Mouse (Mus musculus): ENCODE measurements around the gene Ttyh2. TPM values are rescaled to one million over a fixed set of nuclear protein-coding genes. Genes with fewer than 3 reads are reported as not detected.
"Not testable (repeated sequence)": the region's sequence is repeated elsewhere in the genome, so short reads cannot be mapped to it uniquely, and the experiment has no call there.

Gene Ttyh2
- total RNA-seq, 2 experiments from 2014 or later = 27.4 to 27.7 TPM

- DNase-seq = peak; percentile 69
Observed at GRCm38 (mm10) chr11:114662746-114663362, 12.4 kb upstream of the Ttyh2 start.

- no peak for DNase-seq
Observed at GRCm38 (mm10) chr11:114664164-114664563, 11.1 kb upstream of the Ttyh2 start.

- no peak for DNase-seq
Observed at GRCm38 (mm10) chr11:114665463-114665862, 9.8 kb upstream of the Ttyh2 start.

- DNase-seq = no peak
Observed at GRCm38 (mm10) chr11:114666786-114667185, 8.4 kb upstream of the Ttyh2 start.

GRCm38 (mm10) chr11:114667236-114667931 lies 7.8 kb upstream of the Ttyh2 start:
- no peak for DNase-seq

- peak; percentile 52 for DNase-seq
Observed at GRCm38 (mm10) chr11:114667932-114668285, 7.3 kb upstream of the Ttyh2 start.

- DNase-seq = peak; percentile 96
Observed at GRCm38 (mm10) chr11:114668301-114668710, 6.9 kb upstream of the Ttyh2 start, which contains the start of gene Rpl38. Gene Rpl38 (plus strand): TSS chr11:114668524.

- DNase-seq = peak; percentile 87
Observed at GRCm38 (mm10) chr11:114668741-114669623, 6.2 kb upstream of the Ttyh2 start.

- peak; percentile 20 for DNase-seq
Observed at GRCm38 (mm10) chr11:114669651-114670168, 5.5 kb upstream of the Ttyh2 start.

- no peak for DNase-seq
Observed at GRCm38 (mm10) chr11:114671147-114671546, 4.1 kb upstream of the Ttyh2 start.

- peak; percentile 62 for DNase-seq
Observed at GRCm38 (mm10) chr11:114672794-114673718, 2.2 kb upstream of the Ttyh2 start.

- DNase-seq = no peak
Observed at GRCm38 (mm10) chr11:114673719-114674050, 1.5 kb upstream of the Ttyh2 start.

- no peak for DNase-seq
Observed at GRCm38 (mm10) chr11:114674180-114674579, 1.1 kb upstream of the Ttyh2 start.

- not testable (repeated sequence) for DNase-seq
Observed at GRCm38 (mm10) chr11:114674796-114675195, 435 bp upstream of the Ttyh2 start.

- DNase-seq = peak; percentile 45
Observed at GRCm38 (mm10) chr11:114675826-114676401, 683 bp downstream of the Ttyh2 start.

- no peak for DNase-seq
Observed at GRCm38 (mm10) chr11:114676431-114676830, 1.2 kb downstream of the Ttyh2 start.

GRCm38 (mm10) chr11:114676896-114677530 lies 1.8 kb downstream of the Ttyh2 start:
- DNase-seq = peak; percentile 47

- peak; percentile 61 for DNase-seq
Observed at GRCm38 (mm10) chr11:114679582-114679981, 4.4 kb downstream of the Ttyh2 start.

- DNase-seq = peak; percentile 59
Observed at GRCm38 (mm10) chr11:114680291-114680690, 5.1 kb downstream of the Ttyh2 start.

GRCm38 (mm10) chr11:114681054-114681453 lies 5.8 kb downstream of the Ttyh2 start:
- DNase-seq = no peak
